Mouse (Mus musculus) CH12.LX (cell line): Measurements from ENCODE around the gene Ctdspl. TPM values are rescaled to one million over a fixed set of nuclear protein-coding genes. Genes with fewer than 3 reads are reported as not detected.

Experiments
- DNase-seq: peaks from one replicate; pipeline ENCODE4 v3.0.0-alpha.2; 2013; ENCODE audit errors: extremely low read depth
- H3K27ac ChIP-seq: 2 replicates; pipeline ENCODE4 v1.5.1; 2012; ENCODE audit warnings: low read depth, mild to moderate bottlenecking, control low read depth, moderate library complexity; ENCODE audit not compliant: insufficient read depth
- H3K27me3 ChIP-seq: replicated peaks from 2 replicates; pipeline ENCODE3; 2012; ENCODE audit warnings: inconsistent platforms
- H3K36me3 ChIP-seq, 2 experiments: replicated peaks in 1 of 2; 2 replicates each; pipeline versions ENCODE3 to v1.6.1; 2012; ENCODE audit warnings: inconsistent platforms in 1 of 2, low read length in 1 of 2, mild to moderate bottlenecking in 1 of 2, mixed read lengths in 1 of 2, moderate library complexity in 1 of 2; ENCODE audit not compliant: control insufficient read depth in 1 of 2, insufficient read depth in 1 of 2
- H3K4me1 ChIP-seq, 2 experiments: 2 replicates each; pipeline ENCODE4 v1.6.1; 2012; ENCODE audit warnings: inconsistent platforms in 1 of 2, moderate library complexity in 1 of 2; ENCODE audit not compliant: insufficient read depth in 2 of 2, control insufficient read depth in 1 of 2
- H3K4me2 ChIP-seq: 2 replicates; pipeline ENCODE4 v1.6.1; 2012; ENCODE audit warnings: low read depth, mild to moderate bottlenecking, control low read depth; ENCODE audit not compliant: poor library complexity, insufficient read depth, severe bottlenecking
- H3K4me3 ChIP-seq, 3 experiments: fragments of 150-350 bp in 1 of 3; sonication (generic) in 1 of 3; replicated peaks in 1 of 3; 2 replicates each; pipeline versions ENCODE3 to v1.5.1; 2011 to 2012; ENCODE audit warnings: low read depth in 2 of 3, low read length in 2 of 3, mild to moderate bottlenecking in 2 of 3, moderate library complexity in 2 of 3, control low read depth in 1 of 3, improper control_type of control experiment in 1 of 3, inconsistent platforms in 1 of 3, mixed read lengths in 1 of 3; ENCODE audit not compliant: poor library complexity in 1 of 3
- H3K79me2 ChIP-seq: replicated peaks from 2 replicates; pipeline ENCODE4 v1.6.1; 2012; ENCODE audit warnings: mild to moderate bottlenecking, moderate library complexity; ENCODE audit not compliant: control insufficient read depth, poor library complexity, insufficient read depth, severe bottlenecking; ENCODE audit errors: extremely low read depth
- H3K9ac ChIP-seq: 2 replicates; pipeline ENCODE4 v1.6.1; 2012; ENCODE audit warnings: low read depth, mild to moderate bottlenecking, control low read depth, moderate library complexity; ENCODE audit not compliant: insufficient read depth
- H3K9me3 ChIP-seq: replicated peaks from 2 replicates; pipeline ENCODE3; 2012; ENCODE audit warnings: low read length, inconsistent platforms, mixed read lengths
- CHD1 ChIP-seq: IDR thresholded peaks from 2 replicates; pipeline ENCODE4 v1.6.1; 2012; ENCODE audit warnings: low read depth, low read length, improper control_type of control experiment, inconsistent platforms
- CTCF ChIP-seq, 2 experiments: IDR thresholded peaks in 1 of 2; conservative IDR thresholded peaks in 1 of 2; 2 replicates each; pipeline ENCODE4 v1.5.1; 2011 to 2012; ENCODE audit warnings: low read depth in 2 of 2, low read length in 2 of 2, improper control_type of control experiment in 1 of 2, inconsistent platforms in 1 of 2, mild to moderate bottlenecking in 1 of 2, moderate library complexity in 1 of 2
- ELF1 ChIP-seq: IDR thresholded peaks from 2 replicates; pipeline ENCODE4 v1.6.1; 2014; ENCODE audit warnings: low read depth, mild to moderate bottlenecking, inconsistent platforms, low read length, improper control_type of control experiment
- EP300 ChIP-seq: IDR thresholded peaks from 2 replicates; pipeline ENCODE4 v1.6.1; 2011; ENCODE audit warnings: low read length, improper control_type of control experiment
- GABPA ChIP-seq: IDR thresholded peaks from 2 replicates; pipeline ENCODE4 v1.6.1; 2012; ENCODE audit warnings: low read depth, low read length, improper control_type of control experiment, inconsistent platforms; ENCODE audit not compliant: insufficient replicate concordance
- HCFC1 ChIP-seq: IDR thresholded peaks from 2 replicates; pipeline ENCODE4 v1.6.1; 2012; ENCODE audit warnings: low read depth, mild to moderate bottlenecking, inconsistent platforms, low read length, improper control_type of control experiment
- JUN ChIP-seq: IDR thresholded peaks from 2 replicates; pipeline ENCODE4 v1.6.1; 2011; ENCODE audit warnings: low read depth, mild to moderate bottlenecking, low read length, improper control_type of control experiment, moderate library complexity; ENCODE audit not compliant: insufficient read depth
- MAX ChIP-seq: IDR thresholded peaks from 2 replicates; pipeline ENCODE4 v1.6.1; 2011; ENCODE audit warnings: low read length, improper control_type of control experiment
- MAZ ChIP-seq: IDR thresholded peaks from 2 replicates; pipeline ENCODE4 v1.6.1; 2012; ENCODE audit warnings: low read depth, mild to moderate bottlenecking, inconsistent platforms, low read length, improper control_type of control experiment, moderate library complexity
- MXI1 ChIP-seq: IDR thresholded peaks from 2 replicates; pipeline ENCODE4 v1.6.1; 2011; ENCODE audit warnings: mild to moderate bottlenecking, low read depth, low read length, improper control_type of control experiment
- MYC ChIP-seq: IDR thresholded peaks from 2 replicates; pipeline ENCODE4 v1.6.1; 2011; ENCODE audit warnings: low read depth, mild to moderate bottlenecking, improper control_type of control experiment, low read length
- NELFE ChIP-seq: IDR thresholded peaks from 2 replicates; pipeline ENCODE4 v1.6.1; 2011; ENCODE audit warnings: low read depth, low read length, improper control_type of control experiment
- PAX5 ChIP-seq: IDR thresholded peaks from 2 replicates; pipeline ENCODE4 v1.6.1; 2012; ENCODE audit warnings: low read length, inconsistent platforms, mixed read lengths
- POLR2AphosphoS2 ChIP-seq: IDR thresholded peaks from 2 replicates; pipeline ENCODE4 v1.6.1; 2011; ENCODE audit warnings: low read depth, low read length, improper control_type of control experiment
- RCOR1 ChIP-seq: conservative IDR thresholded peaks from 2 replicates; pipeline ENCODE4 v1.6.1; 2012; ENCODE audit warnings: low read depth, mild to moderate bottlenecking, inconsistent platforms, low read length, improper control_type of control experiment
- USF1 ChIP-seq: IDR thresholded peaks from 2 replicates; pipeline ENCODE4 v1.6.1; 2014; ENCODE audit warnings: low read depth, mild to moderate bottlenecking, inconsistent platforms, low read length, improper control_type of control experiment
- USF2 ChIP-seq: conservative IDR thresholded peaks from 2 replicates; pipeline ENCODE4 v1.6.1; 2011; ENCODE audit warnings: low read depth, low read length, improper control_type of control experiment
- ZC3H11A ChIP-seq: IDR thresholded peaks from 2 replicates; pipeline ENCODE4 v1.6.1; 2012; ENCODE audit warnings: low read depth, mild to moderate bottlenecking, inconsistent platforms, low read length, improper control_type of control experiment
- ZMIZ1 ChIP-seq: IDR thresholded peaks from 2 replicates; pipeline ENCODE4 v1.6.1; 2012; ENCODE audit warnings: low read depth, mild to moderate bottlenecking, inconsistent platforms, low read length, improper control_type of control experiment
- ZNF384 ChIP-seq: IDR thresholded peaks from 2 replicates; pipeline ENCODE4 v1.6.1; 2012; ENCODE audit warnings: low read depth, low read length, improper control_type of control experiment, inconsistent platforms
- dilution Hi-C: fragments of 300-500 bp; cut with MboI; formaldehyde crosslinking; loops from 2 replicates; pipeline ENCODE4 v1.14.3; 2020; ENCODE audit warnings: low sequenced_read_pairs; ENCODE audit not compliant: extremely low pct_unique_long_range_greater_than_20kb, extremely low pct_ligation_motif_present
- in situ Hi-C: fragments of 300-500 bp; cut with MboI; formaldehyde crosslinking; loops from 3 replicates; pipeline ENCODE4 v1.14.3; 2019; ENCODE audit warnings: low sequenced_read_pairs, low pct_ligation_motif_present, low pct_unique_long_range_greater_than_20kb, mixed read lengths
- polyA plus RNA-seq: library from polyadenylated mRNA; unstranded; fragments of >175 nt; gene quantifications from 2 replicates; pipeline ENCODE4 v1.2.1, GENCODE M21; 2012; ENCODE audit warnings: low read depth; ENCODE audit not compliant: insufficient read length
- total RNA-seq, 2 experiments: library from RNA; depleted of rRNA; stranded (reverse); fragments of 300-350 nt in 1 of 2; fragments of >200 nt in 1 of 2; gene quantifications; 2 replicates each; pipeline ENCODE4 v1.2.3; 2012 to 2014

Ctdspl gene
- total and polyA plus RNA-seq, 3 experiments: not detected

GRCm38 (mm10) chr9:118921926-118922325 is 4.3 kb upstream of the Ctdspl start:
- H3K36me3 ChIP-seq: no peaks in the 10 kb centered on the region
- peaks cover 48% of the 10 kb centered on the region for H3K27me3 ChIP-seq
- H3K27ac ChIP-seq: no peak overlapping the region
- H3K9ac ChIP-seq: no peak overlapping the region
- TF ChIP-seq USF2 (no peak), MAX (no peak), MYC (no peak), GABPA (no peak), NELFE (no peak), POLR2AphosphoS2 (no peak), MAZ (no peak), CHD1 (no peak), MXI1 (no peak), EP300 (no peak), JUN (no peak), RCOR1 (no peak), ZC3H11A (no peak), USF1 (no peak)
- peaks cover 8% of the 10 kb centered on the region for H3K9me3 ChIP-seq
- in situ Hi-C loops (loop anchor here (5.0 to 25.0 kb wide), 2 partner anchors 100 to 335 kb away; no protein-coding TSS in a partner anchor), dilution Hi-C loops (no loop called here)
- no peak for DNase-seq
- H3K4me3 ChIP-seq: no peak overlapping the region
- H3K79me2 ChIP-seq: no peaks in the 10 kb centered on the region
- H3K4me2 ChIP-seq: no peak overlapping the region
- peaks cover 0 to 3% of the 10 kb centered on the region in 2 experiments; a peak in 1 of 4 replicates for H3K4me1 ChIP-seq

- Histone ChIP-seq H3K9ac (no peak overlapping the region), H3K4me1 (peaks cover 0 to 3% of the 10 kb centered on the region in 2 experiments; a peak in 1 of 4 replicates), H3K27ac (no peak overlapping the region), H3K36me3 (no peaks in the 10 kb centered on the region), H3K79me2 (no peaks in the 10 kb centered on the region), H3K4me3 (no peak overlapping the region), H3K9me3 (peaks cover 9% of the 10 kb centered on the region), H3K27me3 (peaks cover 27% of the 10 kb centered on the region), H3K4me2 (no peak overlapping the region)
- in situ Hi-C loops: loop anchor here (5.0 to 25.0 kb wide), 2 partner anchors 98 to 337 kb away; no protein-coding TSS in a partner anchor
- no peak for DNase-seq
- dilution Hi-C loops: no loop called here
- TF ChIP-seq MYC (no peak), ZNF384 (no peak), HCFC1 (no peak), ZMIZ1 (no peak), CTCF (conservative IDR thresholded peaks at IDR 0.05 in 1 of 2, IDR thresholded peaks at IDR 0.05 in 1 of 2; ENCODE audit: low read depth in 2 of 2, low read length in 2 of 2) (no peak), MAZ (no peak), ELF1 (no peak), ZC3H11A (no peak), PAX5 (no peak)
Measured at GRCm38 (mm10) chr9:118924554-118925085, 1.6 kb upstream of the Ctdspl start.
